Mouse (Mus musculus) mesoderm, embryonic 11.5 days (tissue): ENCODE data around the gene Cacna1c.
"Not testable (repeated sequence)": the region's sequence is repeated elsewhere in the genome, so short reads cannot be mapped to it uniquely, and the experiment has no call there.

ENCODE experiments used
- DNase-seq: peaks from one replicate; pipeline ENCODE4 v3.0.0-alpha.2; 2012; ENCODE audit warnings: low read depth, low spot score

Gene Cacna1c

GRCm38 (mm10) chr6:118594833-118595680 lies 601.2 kb downstream of the Cacna1c start:
- no peak for DNase-seq

GRCm38 (mm10) chr6:118594070-118594469 lies 602.1 kb downstream of the Cacna1c start:
- DNase-seq: peak; percentile 11

GRCm38 (mm10) chr6:118593377-118594061 lies 602.7 kb downstream of the Cacna1c start:
- DNase-seq: peak; percentile 45

GRCm38 (mm10) chr6:118592662-118593376 lies 603.4 kb downstream of the Cacna1c start:
- DNase-seq: no peak

- not testable (repeated sequence) for DNase-seq
Observed at GRCm38 (mm10) chr6:118578741-118579140, 617.5 kb downstream of the Cacna1c start.

- DNase-seq: peak; percentile 26
Observed at GRCm38 (mm10) chr6:118574351-118574750, 621.9 kb downstream of the Cacna1c start.

GRCm38 (mm10) chr6:118567816-118568215 lies 628.4 kb downstream of the Cacna1c start:
- no peak for DNase-seq

GRCm38 (mm10) chr6:118561745-118562609 lies 634.2 kb downstream of the Cacna1c start, which contains the start of gene Ankrd26:
Gene Ankrd26 (minus strand): TSS chr6:118562226.
- DNase-seq: peak; percentile 94

- DNase-seq: no peak
Observed at GRCm38 (mm10) chr6:118561225-118561624, 635.0 kb downstream of the Cacna1c start.

- no peak for DNase-seq
Observed at GRCm38 (mm10) chr6:118538627-118539026, 657.6 kb downstream of the Cacna1c start.
